Mouse (Mus musculus) lung, adult 2 months (tissue): Measurements from ENCODE around the gene Nfatc2ip. TPM values are rescaled to one million over a fixed set of nuclear protein-coding genes. Genes with fewer than 3 reads are reported as not detected.

Source experiments
- DNase-seq: peaks from one replicate; pipeline ENCODE4 v3.0.0; 2022
- H3K4me1 ChIP-seq: fragments of 200-500 bp; 2 replicates; pipeline ENCODE4 v1.6.1; 2011; ENCODE audit warnings: low read length; ENCODE audit not compliant: control insufficient read depth, insufficient read depth
- H3K4me3 ChIP-seq: fragments of 200-500 bp; replicated peaks from 2 replicates; pipeline ENCODE3; 2011; ENCODE audit warnings: low read depth, mild to moderate bottlenecking, control low read depth, low read length; ENCODE audit errors: extremely low read depth
- CTCF ChIP-seq: fragments of 200-500 bp; IDR thresholded peaks from 2 replicates; pipeline ENCODE4 v1.5.1; 2011; ENCODE audit warnings: mild to moderate bottlenecking, low read length, control low read depth; ENCODE audit not compliant: insufficient read depth
- POLR2A ChIP-seq: fragments of 200-500 bp; IDR thresholded peaks from 2 replicates; pipeline ENCODE4 v1.6.1; 2011; ENCODE audit warnings: low read depth, mild to moderate bottlenecking, control low read depth, low read length, borderline replicate concordance; ENCODE audit errors: extremely low read depth
- WGBS: fragments of 180-500 bp; shearing (Covaris S2); methylation state at CpG from one replicate; pipeline ENCODE4 v1.1.7; 2018; 5-methylcytosine and 5-hydroxymethylcytosine counted together
- polyA plus RNA-seq: library from polyadenylated mRNA; depleted of rRNA; stranded (reverse); fragments of >200 nt; gene quantifications from 2 replicates; pipeline ENCODE4 v1.2.3, GENCODE M21; 2012; rRNA removed

Gene Nfatc2ip
- polyA plus RNA-seq, 1 experiment, result 6.5 TPM

- no peak for DNase-seq
- WGBS, result 85% methylated on average over 1 of the region's 1 CpGs
- H3K4me3 ChIP-seq, result no peak overlapping the region
- H3K4me1 ChIP-seq, result no peaks in the 10 kb centered on the region
- TF ChIP-seq POLR2A (no peak), CTCF (peak; percentile 26; the same call in 1 of the 2 replicates)
Measured at GRCm38 (mm10) chr7:126335556-126335955, 61.0 kb downstream of the Nfatc2ip start.

Other genes starting within 250 kb of the Nfatc2ip start
- gene Xpo6, start 196.2 kb downstream of the Nfatc2ip start, polyA plus RNA-seq, result 126 and 163 TPM in 2 replicates
- 12.6 and 14.2 TPM in 2 replicates for gene Sbk1, start 124.1 kb downstream of the Nfatc2ip start, polyA plus RNA-seq
- 16.3 and 17.4 TPM in 2 replicates for gene Lat, start 27.2 kb downstream of the Nfatc2ip start, polyA plus RNA-seq
- gene Spns1, start 19.3 kb downstream of the Nfatc2ip start, polyA plus RNA-seq, result 246 and 274 TPM in 2 replicates
- 11.0 and 20.6 TPM in 2 replicates for gene Cd19, start 18.2 kb upstream of the Nfatc2ip start, polyA plus RNA-seq
- 31.4 and 33.2 TPM in 2 replicates for gene Rabep2, start 32.0 kb upstream of the Nfatc2ip start, polyA plus RNA-seq
- gene Atp2a1, start 66.4 kb upstream of the Nfatc2ip start, polyA plus RNA-seq, result 10.7 and 289 TPM in 2 replicates
- 58.1 and 62.4 TPM in 2 replicates for gene Sh2b1, start 78.7 kb upstream of the Nfatc2ip start, polyA plus RNA-seq
- 53.1 and 71.0 TPM in 2 replicates for gene Tufm, start 90.6 kb upstream of the Nfatc2ip start, polyA plus RNA-seq
- gene Atxn2l, start 106.7 kb upstream of the Nfatc2ip start, polyA plus RNA-seq, result 152 and 216 TPM in 2 replicates
- 71.6 and 83.9 TPM in 2 replicates for gene Eif3c, start 169.7 kb upstream of the Nfatc2ip start, polyA plus RNA-seq
- gene Apobr, start 188.2 kb upstream of the Nfatc2ip start, polyA plus RNA-seq, result 17.6 and 18.1 TPM in 2 replicates
- gene Cln3, start 189.1 kb upstream of the Nfatc2ip start, polyA plus RNA-seq, result 63.8 and 104 TPM in 2 replicates
- 0.43 and 0.79 TPM in 2 replicates for gene Il27, start 198.2 kb upstream of the Nfatc2ip start, polyA plus RNA-seq
- gene Nupr1, start 234.1 kb upstream of the Nfatc2ip start, polyA plus RNA-seq, result 48.1 and 102 TPM in 2 replicates